Comparison of ENCODE assay signal across 16 mouse cellular contexts in the genomic region with DNA sequence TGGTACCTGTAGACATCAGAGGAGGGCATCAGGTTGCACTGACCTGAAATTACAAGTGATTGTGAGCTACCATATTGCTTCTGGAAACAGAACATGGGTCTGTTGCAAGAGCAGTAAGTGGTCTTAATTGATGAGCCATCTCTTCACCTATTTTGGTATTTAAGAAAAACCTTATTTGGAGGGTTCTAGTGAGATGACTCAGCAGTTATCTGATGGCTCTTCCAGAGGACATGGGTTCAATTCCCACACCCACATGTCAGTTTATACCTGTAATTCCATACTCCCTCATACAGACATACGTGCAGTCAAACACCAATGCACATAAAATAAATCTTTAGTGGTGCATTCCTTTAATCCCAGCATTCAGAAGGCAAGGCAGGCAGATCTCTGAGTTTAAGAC.
"Had no signal": no experiment of that assay in that cellular context is flagged by ENCODE, and none has a peak within 500 bp of the region (broad histone marks: within the 10 kb centered on the region; RNA-seq: fewer than 3 reads in every experiment).

No protein-coding gene starts in this region.

- H3K9me3 ChIP-seq: liver, embryonic 15.5 days; midbrain, embryonic 10.5 days; midbrain, embryonic 13.5 days; neural tube, embryonic 12.5 days; stomach, embryonic 15.5 days had no signal

- H3K4me3 ChIP-seq: liver, embryonic 15.5 days; midbrain, embryonic 10.5 days; midbrain, embryonic 13.5 days; myocyte; neural tube, embryonic 12.5 days; stomach, embryonic 15.5 days had no signal

- H3K4me2 ChIP-seq: liver, embryonic 15.5 days; lung, embryonic 14.5 days; midbrain, embryonic 13.5 days; neural tube, embryonic 12.5 days; stomach, embryonic 15.5 days had no signal

- H3K9ac ChIP-seq: liver, embryonic 15.5 days; lung, embryonic 14.5 days; midbrain, embryonic 13.5 days; neural tube, embryonic 12.5 days; stomach, embryonic 15.5 days had no signal

- H3K27ac ChIP-seq: liver, embryonic 15.5 days; midbrain, embryonic 10.5 days; midbrain, embryonic 13.5 days; neural tube, embryonic 12.5 days; stomach, embryonic 15.5 days; stomach, postnatal 0 days had no signal

- H3K4me1 ChIP-seq: liver, embryonic 15.5 days; midbrain, embryonic 10.5 days; midbrain, embryonic 13.5 days; neural tube, embryonic 12.5 days; stomach, embryonic 15.5 days had no signal

- ATAC-seq: midbrain, embryonic 13.5 days; midbrain, embryonic 16.5 days had no signal

- DNase-seq: lung, adult 18-20 months; lung, embryonic 14.5 days; lung, postnatal 10 days; lung, postnatal 4 days; right cerebral cortex, postnatal 14 days; thymus, adult 2 months; thymus, postnatal 25 days; thymus, postnatal 4 days had no signal

- H3K27me3 ChIP-seq: liver, embryonic 15.5 days; midbrain, embryonic 13.5 days; neural tube, embryonic 12.5 days; stomach, embryonic 15.5 days had no signal
